Mouse (Mus musculus) neural tube, embryonic 14.5 days (tissue): ENCODE measurements around the gene Actg1. TPM values are rescaled to one million over a fixed set of nuclear protein-coding genes. Genes with fewer than 3 reads are reported as not detected.
"Not testable (repeated sequence)": the region's sequence is repeated elsewhere in the genome, so short reads cannot be mapped to it uniquely, and the experiment has no call there.

Experiments
- ATAC-seq: fragments of 200-750 bp; cut with Nextera tagmentation; 2 replicates; pipeline ENCODE4 v1.8.0; 2017; ENCODE audit warnings: low read depth, mild to moderate bottlenecking, moderate TSS enrichment, moderate library complexity
- H3K27ac ChIP-seq: fragments of 300-500 bp; sonication (generic); 2 replicates; pipeline ENCODE4 v1.5.1; 2014; ENCODE audit warnings: low read depth, mild to moderate bottlenecking, control low read depth, low read length, moderate library complexity, mixed read lengths
- H3K27me3 ChIP-seq: fragments of 300-500 bp; sonication (generic); 2 replicates; pipeline ENCODE4 v1.6.1; 2014; ENCODE audit warnings: low read length; ENCODE audit not compliant: control insufficient read depth, insufficient read depth
- H3K36me3 ChIP-seq: fragments of 300-500 bp; sonication (generic); 2 replicates; pipeline ENCODE4 v1.6.1; 2014; ENCODE audit warnings: low read length, mixed read lengths; ENCODE audit not compliant: control insufficient read depth, insufficient read depth
- H3K4me1 ChIP-seq: fragments of 300-500 bp; sonication (generic); 2 replicates; pipeline ENCODE4 v1.6.1; 2014; ENCODE audit warnings: low read length; ENCODE audit not compliant: control insufficient read depth, insufficient read depth
- H3K4me2 ChIP-seq: fragments of 300-500 bp; sonication (generic); 2 replicates; pipeline ENCODE4 v1.6.1; 2014; ENCODE audit warnings: mild to moderate bottlenecking, low read depth, low read length, control low read depth
- H3K4me3 ChIP-seq: fragments of 300-500 bp; sonication (generic); 2 replicates; pipeline ENCODE4 v1.5.1; 2014; ENCODE audit warnings: low read depth, low read length, control low read depth, mixed read lengths
- H3K9ac ChIP-seq: fragments of 300-500 bp; sonication (generic); replicated peaks from 2 replicates; pipeline ENCODE4 v1.6.1; 2014; ENCODE audit warnings: low read depth, mild to moderate bottlenecking, control low read depth, low read length, mixed read lengths
- H3K9me3 ChIP-seq: fragments of 300-500 bp; sonication (generic); 2 replicates; pipeline ENCODE4 v1.6.1; 2016; ENCODE audit warnings: low read length; ENCODE audit not compliant: control insufficient read depth
- WGBS: fragments of 180-500 bp; shearing (Covaris S2); extraction: QIAGEN DNeasy Blood & Tissue Kit; methylation state at CpG from one replicate; pipeline ENCODE4 v1.1.7; 2014; 5-methylcytosine and 5-hydroxymethylcytosine counted together
- polyA plus RNA-seq: library from polyadenylated mRNA; unstranded; fragments of >200 nt; fragmentation: Nextera tagmentation; extraction: Ambion mirVana; gene quantifications from 2 replicates; pipeline ENCODE4 v1.2.1, GENCODE M21; 2014

Gene Actg1
- polyA plus RNA-seq, 1 experiment from 2014 or later = 4,176 TPM

DNA sequence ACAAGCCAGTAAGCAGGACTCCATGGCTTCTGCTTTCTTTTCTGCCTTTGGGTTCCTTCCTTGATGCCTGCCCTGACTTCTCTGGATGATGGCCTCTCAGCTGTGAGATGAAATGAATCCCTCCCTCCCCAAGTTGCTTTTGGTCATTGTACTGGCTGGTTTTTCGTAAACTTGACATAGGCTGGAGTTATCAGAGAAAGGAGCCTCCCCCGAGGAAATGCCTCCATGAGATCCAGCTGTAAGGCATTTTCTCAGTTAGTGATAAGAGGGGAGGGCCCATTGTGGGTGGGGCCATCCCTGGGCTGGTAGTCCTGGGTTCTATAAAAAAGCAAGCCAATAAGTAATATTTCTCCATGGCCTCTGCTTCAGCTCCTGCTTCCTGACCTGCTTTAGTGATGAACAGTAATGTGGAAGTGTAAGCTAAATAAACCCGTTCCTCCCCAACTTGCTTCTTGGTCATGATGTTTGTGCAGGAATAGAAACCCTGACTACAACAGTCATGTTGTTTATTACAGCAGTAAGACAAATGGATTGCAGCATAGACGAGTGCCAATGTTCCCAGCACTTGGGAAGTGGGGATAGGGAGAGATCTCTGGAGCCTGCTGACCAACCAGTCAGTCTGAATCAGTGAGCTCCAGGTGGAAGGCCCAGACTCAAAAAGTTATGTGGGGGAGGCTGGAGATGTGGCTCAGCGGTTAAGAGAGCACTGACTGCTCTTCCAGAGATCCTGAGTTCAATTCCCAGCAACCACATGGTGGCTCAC, 7.1 kb upstream of the Actg1 start:
- Histone ChIP-seq H3K9me3 (no peaks in the 10 kb centered on the region), H3K4me1 (peaks cover 44% of the 10 kb centered on the region)
- WGBS = 78% methylated on average over 5 of the region's 5 CpGs

DNA sequence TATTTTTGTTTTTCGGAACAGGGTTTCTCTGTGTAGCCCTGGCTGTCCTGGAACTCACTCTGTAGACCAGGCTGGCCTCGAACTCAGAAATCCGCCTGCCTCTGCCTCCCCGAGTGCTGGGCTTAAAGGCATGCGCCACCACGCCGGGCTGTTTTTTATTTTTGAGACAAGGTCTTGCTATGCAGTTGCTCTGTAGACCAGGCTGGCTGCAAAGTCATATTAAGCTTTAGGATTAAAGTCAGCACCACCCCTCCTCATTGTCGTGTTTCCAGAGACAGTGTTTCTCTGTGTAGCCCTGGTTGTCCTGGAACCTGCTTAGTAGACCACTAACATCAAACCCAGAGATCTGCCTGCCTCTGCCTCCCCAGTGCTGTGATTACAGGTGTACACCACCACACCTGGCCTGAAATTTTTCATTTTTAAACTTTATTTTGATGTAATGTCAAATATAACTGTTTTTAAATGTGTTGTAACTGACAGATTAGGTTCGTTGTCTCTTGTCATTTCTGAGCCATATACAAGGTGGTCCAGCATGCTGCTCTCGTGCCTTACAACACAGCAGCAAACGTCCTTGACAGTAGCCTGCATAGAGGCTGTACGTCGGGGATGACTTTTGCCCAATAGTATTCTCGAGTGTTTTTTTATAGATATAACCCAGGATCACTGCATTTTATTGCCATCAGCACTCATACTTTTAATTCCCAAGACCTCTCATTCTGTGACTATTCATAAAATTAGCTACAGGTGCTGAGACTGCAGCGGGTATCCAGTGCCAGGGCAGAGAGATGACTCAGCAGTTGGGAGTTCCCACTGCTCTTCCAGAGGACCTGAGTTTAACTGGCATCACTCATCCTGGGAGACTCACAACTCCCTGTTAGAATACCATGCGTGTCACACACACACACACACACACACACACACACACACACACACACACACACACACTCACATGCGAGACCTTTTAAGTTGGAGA, 6.2 kb upstream of the Actg1 start:
- ATAC-seq = no peak
- Histone ChIP-seq H3K9me3 (no peaks in the 10 kb centered on the region), H3K27me3 (no peaks in the 10 kb centered on the region), H3K9ac (no peak overlapping the region), H3K4me2 (no peak overlapping the region), H3K4me1 (peaks cover 38% of the 10 kb centered on the region), H3K4me3 (no peak overlapping the region), H3K36me3 (no peaks in the 10 kb centered on the region), H3K27ac (no peak overlapping the region)
- WGBS = 89% methylated on average over 17 of the region's 17 CpGs

More for the DNA sequence above, 7.1 kb upstream of the Actg1 start:
- Histone ChIP-seq H3K4me3 (no peak overlapping the region), H3K27ac (no peak overlapping the region), H3K9ac (no peak overlapping the region), H3K27me3 (no peaks in the 10 kb centered on the region), H3K36me3 (no peaks in the 10 kb centered on the region), H3K4me2 (no peak overlapping the region)
- no peak for ATAC-seq

DNA sequence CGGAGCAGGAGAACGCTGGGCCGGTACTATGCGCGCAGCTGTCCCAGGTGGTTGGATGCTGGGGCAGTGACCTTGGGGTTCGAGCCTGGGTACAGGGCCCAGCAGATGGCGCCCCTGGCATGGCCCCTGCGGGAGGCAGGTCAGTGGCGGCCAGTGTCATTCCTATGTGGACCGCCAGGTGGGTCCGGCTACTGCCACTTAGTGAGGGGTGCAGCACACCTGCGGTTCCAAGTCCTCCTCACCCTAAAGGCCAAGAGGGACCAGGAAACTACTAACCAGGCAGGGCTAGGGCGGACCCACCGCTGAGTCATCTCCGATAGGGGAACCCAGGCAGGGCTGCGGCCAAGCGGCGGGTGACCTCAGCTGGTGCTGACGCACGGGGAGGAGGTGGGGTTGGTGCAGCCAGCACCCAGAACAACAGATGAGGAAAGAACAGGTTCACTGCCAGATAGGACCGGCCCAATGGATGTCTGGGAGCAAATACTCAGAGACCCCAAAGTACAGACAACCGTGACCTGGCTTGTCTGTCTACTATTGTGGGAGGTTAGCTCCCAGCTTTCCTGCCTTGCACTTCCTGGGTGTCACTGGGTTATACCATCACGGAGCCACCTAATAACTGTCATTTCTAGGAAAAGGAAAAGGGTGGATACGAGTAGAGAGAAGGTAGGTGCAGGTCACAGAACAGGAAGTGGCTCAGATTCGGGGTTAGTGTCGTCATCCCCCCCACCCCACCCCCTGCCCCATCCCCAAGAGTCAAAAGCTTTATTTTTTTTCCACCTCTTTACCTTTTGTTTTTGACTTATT, 5.4 kb upstream of the Actg1 start:
- no peak for ATAC-seq
- peak overlapping the region; percentile 16; the same call in 1 of the 2 replicates for H3K9ac ChIP-seq
- no peaks in the 10 kb centered on the region for H3K9me3 ChIP-seq
- H3K36me3 ChIP-seq = no peaks in the 10 kb centered on the region
- no peaks in the 10 kb centered on the region for H3K27me3 ChIP-seq
- H3K4me2 ChIP-seq = no peak overlapping the region
- WGBS = 22% methylated on average over 26 of the region's 26 CpGs
- H3K4me1 ChIP-seq = peaks cover 41% of the 10 kb centered on the region
- no peak overlapping the region for H3K4me3 ChIP-seq
- H3K27ac ChIP-seq = no peak overlapping the region

DNA sequence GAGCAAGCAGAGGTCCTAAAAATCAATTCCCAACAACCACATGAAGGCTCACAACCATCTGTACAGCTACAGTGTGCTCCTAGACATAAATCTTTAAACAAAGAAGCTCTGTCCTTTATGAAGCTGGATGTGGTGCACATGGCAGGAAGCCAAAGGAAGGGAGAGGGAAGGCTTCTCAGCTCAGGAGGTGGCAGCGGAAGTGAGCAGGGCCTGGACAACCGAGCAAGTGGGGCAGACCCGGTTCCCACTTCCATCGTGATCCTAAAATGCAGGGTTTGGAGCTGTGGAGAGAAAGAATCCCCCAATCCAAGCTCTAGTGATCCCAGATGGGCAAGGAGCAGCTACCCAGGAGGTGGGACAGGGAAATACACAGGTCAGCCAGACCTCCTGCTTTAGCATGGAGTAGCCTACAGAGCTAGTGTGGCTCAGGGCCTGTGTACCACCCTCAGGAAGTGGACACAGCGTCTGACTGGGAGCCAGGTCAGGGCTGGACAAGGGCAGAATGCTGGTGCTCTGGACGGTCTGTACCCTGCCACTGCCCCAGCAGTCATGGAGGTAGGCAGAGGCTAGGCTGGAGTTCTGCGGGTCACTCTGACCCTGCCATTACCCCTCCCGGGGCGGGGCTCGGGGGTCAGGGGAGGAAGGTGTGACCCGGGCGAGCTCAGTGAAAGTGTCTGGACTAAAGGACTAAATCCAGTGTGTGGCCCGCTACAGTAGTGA, 4.4 kb upstream of the Actg1 start:
- Histone ChIP-seq H3K27ac (peak overlapping the region; percentile 74), H3K9ac (0 out of 2 replicates have a peak overlapping the region, but pooled peaks have one; percentile 28), H3K27me3 (no peaks in the 10 kb centered on the region), H3K36me3 (no peaks in the 10 kb centered on the region), H3K9me3 (no peaks in the 10 kb centered on the region), H3K4me3 (no peak overlapping the region), H3K4me1 (peaks cover 31% of the 10 kb centered on the region), H3K4me2 (no peak overlapping the region)
- 59% methylated on average over 13 of the region's 13 CpGs for WGBS
- ATAC-seq = no peak

DNA sequence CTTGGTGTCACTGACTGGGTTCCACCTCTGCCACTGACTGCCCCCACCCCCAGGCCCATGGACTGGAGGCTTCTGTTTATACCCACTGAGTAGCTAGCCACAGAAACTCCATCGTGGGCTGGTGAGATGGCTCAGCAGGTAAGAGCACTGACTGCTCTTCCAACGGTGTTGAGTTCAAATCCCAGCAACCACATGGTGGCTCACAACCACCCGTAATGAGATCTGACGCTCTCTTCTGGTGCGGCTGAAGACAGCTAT, 3.7 kb upstream of the Actg1 start:
- not testable (repeated sequence) for H3K27me3 ChIP-seq, ATAC-seq, H3K36me3 ChIP-seq, H3K4me3 ChIP-seq, H3K4me2 ChIP-seq, H3K9me3 ChIP-seq, H3K9ac ChIP-seq
- H3K27ac ChIP-seq = peak overlapping the region; percentile 57; the same call in 1 of the 2 replicates
- WGBS = 73% methylated on average over 5 of the region's 5 CpGs
- peaks cover 27% of the 10 kb centered on the region for H3K4me1 ChIP-seq

DNA sequence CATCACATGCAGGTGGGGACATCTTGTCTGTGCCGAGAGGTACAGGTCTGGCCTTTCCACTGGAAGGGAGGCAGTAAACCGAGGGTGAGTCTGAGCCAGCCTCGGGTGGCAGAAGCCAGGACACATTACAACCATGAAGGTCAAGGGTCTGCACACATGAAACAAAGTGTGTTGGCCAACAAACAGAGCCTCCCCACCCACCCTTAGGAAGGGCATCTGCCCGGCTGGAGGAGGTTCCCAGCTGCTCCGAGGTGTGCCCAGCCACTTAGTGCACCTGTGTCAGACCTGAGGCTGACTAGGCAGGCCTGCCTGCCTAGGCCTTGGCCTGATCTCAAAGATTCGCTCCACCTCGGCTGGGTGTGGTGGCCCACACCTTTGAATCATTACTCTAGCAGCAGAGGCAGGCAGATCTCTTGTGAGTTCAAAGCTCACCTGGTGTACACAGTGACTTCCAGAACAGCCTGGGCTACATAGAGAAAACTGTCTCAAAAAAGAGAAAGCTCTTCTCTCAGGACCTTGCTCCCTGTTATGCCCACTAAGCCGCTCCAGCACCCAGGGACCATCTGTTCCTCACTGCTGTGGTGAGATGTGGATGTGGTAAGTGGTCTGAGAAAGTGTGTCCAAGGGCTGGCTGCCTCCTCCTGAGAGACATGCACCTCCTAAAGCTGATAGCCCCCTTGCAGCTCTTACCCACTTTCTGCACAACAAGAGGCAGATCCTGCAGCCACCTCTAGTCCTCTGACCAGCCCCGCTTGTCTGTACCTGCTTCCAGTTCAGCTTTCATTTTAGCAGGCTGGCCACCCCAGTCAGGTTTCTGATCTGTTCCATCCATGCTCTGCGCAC, 3.1 kb upstream of the Actg1 start:
- H3K4me3 ChIP-seq = no peak overlapping the region
- H3K27ac ChIP-seq = peak overlapping the region; percentile 100
- 83% methylated on average over 10 of the region's 10 CpGs for WGBS
- H3K4me2 ChIP-seq = peak overlapping the region; percentile 98; the same call in 1 of the 2 replicates
- H3K36me3 ChIP-seq = 0 out of 2 replicates have a peak, but pooled peaks cover 3% of the 10 kb centered on the region
- H3K9ac ChIP-seq = no peak overlapping the region
- H3K4me1 ChIP-seq = peaks cover 27% of the 10 kb centered on the region
- H3K9me3 ChIP-seq = no peaks in the 10 kb centered on the region
- ATAC-seq = no peak
- no peaks in the 10 kb centered on the region for H3K27me3 ChIP-seq

DNA sequence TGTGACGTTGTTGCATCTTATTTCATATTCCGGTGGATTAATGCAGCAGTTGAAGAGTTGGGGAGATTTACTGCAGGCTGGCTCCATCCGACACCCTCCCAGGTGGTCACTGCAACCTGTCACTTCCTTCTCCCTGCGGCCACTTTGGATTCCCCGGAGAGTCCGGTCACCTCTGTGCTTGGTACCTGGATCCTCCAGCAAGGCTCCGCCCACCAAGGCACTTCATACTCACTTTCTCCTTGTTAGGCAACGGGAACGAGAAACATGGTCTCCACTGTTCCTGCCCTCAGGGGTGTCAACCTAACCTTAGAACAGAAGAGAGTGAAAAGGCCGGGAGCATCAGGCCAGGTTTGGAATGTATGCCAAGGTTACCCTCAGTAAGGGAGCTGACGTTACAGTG, 2.4 kb upstream of the Actg1 start:
- no peak for ATAC-seq
- Histone ChIP-seq H3K4me3 (peak overlapping the region; percentile 100), H3K36me3 (0 out of 2 replicates have a peak, but pooled peaks cover 3% of the 10 kb centered on the region), H3K9ac (peak overlapping the region; percentile 100), H3K27ac (peak overlapping the region; percentile 100), H3K4me1 (peaks cover 27% of the 10 kb centered on the region), H3K9me3 (no peaks in the 10 kb centered on the region), H3K4me2 (peak overlapping the region; percentile 98), H3K27me3 (no peaks in the 10 kb centered on the region)
- WGBS = 22% methylated on average over 11 of the region's 11 CpGs
